Mouse (Mus musculus): ENCODE measurements around the gene Lgals3bp.
"Not testable (repeated sequence)": the region's sequence is repeated elsewhere in the genome, so short reads cannot be mapped to it uniquely, and the experiment has no call there.

The Lgals3bp gene

DNA sequence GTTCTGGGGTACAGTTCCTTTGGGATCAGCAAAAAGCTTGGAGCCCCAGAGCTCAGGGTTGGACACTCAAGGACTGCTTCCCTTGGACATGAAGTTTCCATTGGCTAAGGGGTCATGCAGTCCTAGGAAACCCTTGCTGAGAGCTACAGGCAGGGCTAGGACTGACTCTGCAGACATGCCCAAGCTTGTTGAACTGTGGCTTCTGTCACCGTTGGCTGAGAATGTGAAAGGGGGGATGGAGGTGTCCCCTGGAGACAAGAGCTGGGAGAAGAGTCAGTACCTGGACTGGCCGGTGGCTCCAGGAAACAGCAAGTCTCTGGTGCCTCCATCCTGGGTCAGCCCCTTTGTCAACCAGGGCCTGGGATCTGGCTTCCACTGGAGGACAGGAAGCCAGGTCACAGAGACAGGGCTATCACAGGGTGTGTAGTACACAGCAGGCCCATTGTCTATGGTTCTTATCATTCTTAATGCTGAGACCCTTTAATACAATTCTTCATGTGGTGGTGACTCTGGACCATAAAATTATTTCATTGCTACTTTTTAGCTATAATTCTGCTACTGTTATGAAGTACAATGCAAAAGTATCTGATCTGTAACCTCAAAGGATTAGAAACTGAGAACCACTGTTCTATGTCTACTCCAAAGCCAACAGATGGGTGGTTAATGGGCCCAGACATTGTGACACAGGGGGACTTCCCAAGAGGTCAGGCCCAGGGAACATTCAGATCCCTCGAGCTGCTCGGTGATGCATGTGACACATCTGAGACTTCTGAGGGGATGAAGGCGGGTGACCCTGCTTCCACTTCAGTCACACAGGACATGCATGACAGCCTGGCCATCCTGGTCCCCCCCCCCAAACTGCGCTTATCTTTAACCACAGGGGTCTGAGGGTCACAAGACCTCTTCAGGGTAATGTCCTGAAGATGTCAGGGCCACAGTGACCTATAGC is 2.3 kb upstream of the Lgals3bp start:
- intact Hi-C loops (cut with DNase I) = no loop called here

- intact Hi-C loops (cut with DNase I) = no loop called here
Measured at GRCm38 (mm10) chr11:118403183-118403582, 1.3 kb upstream of the Lgals3bp start.

GRCm38 (mm10) chr11:118401195-118401594 is 697 bp downstream of the Lgals3bp start:
- intact Hi-C loops (cut with DNase I) = no loop called here

GRCm38 (mm10) chr11:118400566-118400936 is 1.3 kb downstream of the Lgals3bp start:
- intact Hi-C loops (cut with DNase I) = no loop called here

- intact Hi-C loops (cut with DNase I) = no loop called here
Measured at GRCm38 (mm10) chr11:118399891-118400565, 1.9 kb downstream of the Lgals3bp start.

- intact Hi-C loops (cut with DNase I) = no loop called here
Measured at GRCm38 (mm10) chr11:118397806-118398530, 3.9 kb downstream of the Lgals3bp start.

GRCm38 (mm10) chr11:118394538-118394937 is 7.4 kb downstream of the Lgals3bp start:
- intact Hi-C loops (cut with DNase I) = no loop called here

- intact Hi-C loops (cut with DNase I) = no loop called here
Measured at GRCm38 (mm10) chr11:118393991-118394390, 7.9 kb downstream of the Lgals3bp start.

- intact Hi-C loops (cut with DNase I) = not testable (repeated sequence)
Measured at GRCm38 (mm10) chr11:118387816-118388215, 14.1 kb downstream of the Lgals3bp start.

DNA sequence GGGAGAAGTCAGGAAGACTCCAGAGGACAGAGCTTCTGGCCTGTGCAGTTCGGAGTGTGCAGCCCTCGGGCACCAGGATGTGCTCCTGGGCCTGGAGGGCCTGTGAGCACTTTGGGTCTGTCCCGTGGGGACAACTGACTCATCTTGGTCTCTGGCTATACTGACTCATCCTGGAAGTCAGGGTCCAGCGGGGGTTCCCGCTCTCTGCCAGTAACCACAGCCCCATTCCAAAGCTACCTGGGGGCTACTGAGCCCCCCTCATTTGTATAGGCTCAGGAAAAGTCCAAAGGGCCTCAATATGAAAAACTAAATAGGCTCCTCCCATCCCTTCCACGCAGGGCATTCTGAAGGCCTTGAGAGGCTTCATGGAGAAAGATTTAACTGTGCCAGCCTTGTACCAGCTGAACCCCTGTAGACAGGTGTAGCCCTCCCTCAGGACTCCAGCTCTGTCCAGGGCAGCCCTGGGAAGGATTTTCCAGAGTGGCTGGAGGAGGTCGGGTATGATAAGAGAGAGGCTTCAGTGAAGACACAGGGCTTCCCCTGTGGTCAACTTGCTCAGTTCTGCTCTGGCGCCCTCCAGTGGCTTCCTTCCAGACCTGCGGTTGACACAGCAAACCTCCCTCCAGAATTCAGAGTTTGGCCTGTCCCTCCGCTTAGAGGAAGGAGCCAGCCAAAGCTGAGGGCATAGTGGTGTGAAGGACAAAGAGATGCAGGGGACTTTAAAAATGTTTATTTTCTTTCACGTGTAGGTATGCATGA is 22.5 kb downstream of the Lgals3bp start:
- intact Hi-C loops (cut with DNase I) = loop anchor here (2.0 kb wide), 1 partner anchor 61 kb away; no protein-coding TSS in a partner anchor

GRCm38 (mm10) chr11:118378656-118379055 is 23.2 kb downstream of the Lgals3bp start:
- intact Hi-C loops (cut with DNase I) = loop anchor here (2.0 kb wide), 1 partner anchor 60 kb away; no protein-coding TSS in a partner anchor

GRCm38 (mm10) chr11:118376323-118376722 is 25.6 kb downstream of the Lgals3bp start:
- intact Hi-C loops (cut with DNase I) = not testable (repeated sequence)

DNA sequence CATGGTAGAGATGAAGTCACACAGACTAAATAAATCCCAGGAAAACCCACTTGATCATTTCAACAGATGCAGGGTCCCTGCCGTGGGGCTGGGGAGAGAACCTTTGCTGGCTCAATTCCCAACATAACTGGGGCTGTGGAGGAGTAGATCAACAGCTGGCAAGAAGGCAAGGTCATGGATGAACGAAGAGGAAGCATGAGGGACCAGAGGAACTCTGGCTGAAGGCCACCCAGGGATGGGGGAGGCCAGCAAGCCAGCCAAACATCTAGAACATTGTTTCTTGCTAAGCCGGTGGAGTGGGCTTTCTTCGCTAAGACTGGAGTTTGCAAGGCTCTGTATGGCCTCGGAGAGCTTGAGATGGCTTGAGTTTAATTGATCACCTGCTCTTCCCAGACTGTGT is 26.0 kb downstream of the Lgals3bp start:
- intact Hi-C loops (cut with DNase I) = no loop called here

- intact Hi-C loops (cut with DNase I) = no loop called here
Measured at GRCm38 (mm10) chr11:118375461-118375860, 26.4 kb downstream of the Lgals3bp start.

DNA sequence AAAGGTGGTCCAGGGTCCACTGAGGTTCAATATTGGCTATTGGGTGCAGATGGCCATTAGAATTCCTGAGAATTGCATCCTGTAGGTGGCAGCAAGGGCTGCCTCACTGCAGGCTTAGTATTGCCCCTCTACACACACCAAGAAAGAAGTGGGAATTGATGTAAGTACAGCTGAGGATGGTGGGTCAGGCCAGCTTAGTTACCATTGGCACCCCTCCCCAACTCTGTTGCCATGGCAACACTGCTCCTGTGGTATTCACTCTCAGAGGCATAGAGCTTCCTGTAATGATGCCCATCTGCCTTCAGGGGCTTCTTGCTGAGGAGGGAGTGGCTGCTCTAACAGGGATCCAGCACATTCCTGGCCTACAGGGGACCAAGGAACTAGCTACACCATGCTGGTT is 26.9 kb downstream of the Lgals3bp start:
- intact Hi-C loops (cut with DNase I) = no loop called here

GRCm38 (mm10) chr11:118374506-118374905 is 27.4 kb downstream of the Lgals3bp start:
- intact Hi-C loops (cut with DNase I) = no loop called here

DNA sequence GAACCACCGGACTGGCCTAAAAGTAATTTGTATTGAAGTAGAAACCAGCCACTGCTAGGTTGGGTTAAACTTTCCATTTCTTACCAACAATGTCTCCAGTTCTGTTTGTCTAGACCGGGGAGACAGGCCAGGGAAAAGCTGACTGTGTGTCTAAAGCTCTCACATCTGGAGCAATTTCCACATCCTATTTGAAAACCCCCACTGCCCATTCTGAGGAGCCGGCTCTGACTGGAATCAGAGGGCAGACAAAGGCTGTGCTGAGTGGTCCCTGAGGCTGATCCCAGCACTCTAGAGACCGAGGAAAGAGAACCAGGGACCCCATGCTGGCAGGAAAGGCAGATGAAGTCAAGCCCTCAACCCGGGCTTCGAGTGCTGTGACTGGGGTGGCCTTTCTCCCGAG is 29.3 kb downstream of the Lgals3bp start:
- intact Hi-C loops (cut with DNase I) = no loop called here

- intact Hi-C loops (cut with DNase I) = no loop called here
Measured at GRCm38 (mm10) chr11:118371876-118372275, 30.0 kb downstream of the Lgals3bp start.

DNA sequence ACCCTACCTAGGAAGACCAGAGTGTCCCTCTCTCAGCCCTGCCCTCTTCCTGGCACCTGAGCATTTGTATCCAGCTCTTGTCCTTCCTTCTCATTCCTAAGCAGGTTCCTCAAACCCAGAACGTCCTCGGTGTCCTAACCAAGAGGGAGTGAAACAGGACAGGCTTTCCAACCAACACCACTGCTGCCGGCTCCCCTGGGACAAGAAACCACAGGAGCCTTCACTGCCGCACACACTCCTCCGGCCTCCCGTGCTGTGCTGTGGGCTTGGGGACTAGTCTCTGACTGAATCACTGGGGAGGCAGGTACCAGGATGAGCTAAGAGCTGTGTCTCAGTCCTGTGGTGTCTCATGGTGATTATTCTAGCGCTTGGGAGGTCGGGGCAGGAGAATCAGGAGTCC is 32.2 kb downstream of the Lgals3bp start:
- intact Hi-C loops (cut with DNase I) = no loop called here

DNA sequence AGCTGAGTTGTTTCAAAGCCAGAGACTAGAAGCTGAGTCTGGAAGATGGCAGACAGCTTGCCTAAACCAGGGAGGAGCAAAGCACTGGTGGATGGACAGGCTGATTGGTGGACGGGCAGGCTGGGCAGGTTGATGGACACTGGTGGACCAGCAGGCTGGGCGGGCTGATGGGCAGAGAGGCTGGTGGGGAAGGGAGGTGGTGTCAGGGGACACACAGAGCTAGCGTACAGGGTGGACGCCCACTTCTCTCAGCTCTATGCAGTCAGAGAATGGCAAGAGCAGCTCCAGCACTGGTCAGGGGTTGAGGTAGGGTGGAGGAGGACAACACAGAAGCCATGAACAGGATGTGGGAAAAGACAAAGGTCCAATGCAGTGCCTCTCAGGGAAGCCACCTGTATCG is 32.6 kb downstream of the Lgals3bp start:
- intact Hi-C loops (cut with DNase I) = no loop called here

DNA sequence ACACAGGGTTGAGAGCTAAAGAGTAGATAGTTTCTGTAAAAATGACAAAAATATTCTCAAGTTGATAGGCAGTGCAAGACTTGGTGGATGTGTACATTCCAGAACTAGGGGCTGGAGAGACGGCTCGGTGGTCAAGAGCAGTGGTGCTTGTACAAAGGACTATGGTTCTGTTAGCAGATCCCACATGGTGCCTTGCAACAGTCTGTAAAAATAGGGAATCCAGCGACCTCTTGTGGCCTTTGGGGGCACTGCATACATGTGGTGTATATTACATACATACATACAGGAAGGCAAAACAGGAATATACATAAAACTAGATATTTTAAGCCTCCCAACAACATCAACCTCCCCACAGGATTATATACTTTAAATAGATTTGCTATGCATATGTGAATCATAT is 33.6 kb downstream of the Lgals3bp start:
- intact Hi-C loops (cut with DNase I) = no loop called here

All from adrenal gland (tissue).